Mouse (Mus musculus) adrenal gland, postnatal 36 days (tissue): ENCODE data around the gene Apbb2. TPM values are rescaled to one million over a fixed set of nuclear protein-coding genes. Genes with fewer than 3 reads are reported as not detected.

Source experiments
- DNase-seq, 2 experiments: peaks; one replicate each; pipeline ENCODE4 v3.0.0; 2021; ENCODE audit warnings: mixed read lengths in 1 of 2
- total RNA-seq, 2 experiments: library from RNA; stranded (reverse); gene quantifications; 2 replicates each; pipeline ENCODE4 v1.2.3; 2021

The Apbb2 gene
- total RNA-seq, 2 experiments from 2014 or later = 69.0 to 71.7 TPM

DNA sequence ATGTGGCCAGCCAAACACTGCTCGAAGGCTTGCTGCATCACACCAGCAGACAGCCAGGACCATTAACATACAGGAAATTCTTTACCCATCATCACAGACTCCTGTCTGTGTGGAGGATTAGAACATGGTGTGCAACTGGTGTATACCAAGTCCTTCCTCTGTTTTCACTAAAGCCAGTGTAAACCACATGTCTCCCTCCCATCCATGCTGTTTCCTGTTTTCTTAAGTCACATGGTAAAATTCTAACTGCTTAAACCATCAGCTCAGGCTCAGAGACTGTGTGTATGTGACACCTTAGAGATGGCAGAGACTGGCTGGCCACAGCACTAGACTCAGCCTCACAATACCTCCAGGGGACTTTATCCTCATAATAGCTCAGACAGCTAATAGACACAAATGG, 236.5 kb downstream of the Apbb2 start:
- DNase-seq = no peak

DNA sequence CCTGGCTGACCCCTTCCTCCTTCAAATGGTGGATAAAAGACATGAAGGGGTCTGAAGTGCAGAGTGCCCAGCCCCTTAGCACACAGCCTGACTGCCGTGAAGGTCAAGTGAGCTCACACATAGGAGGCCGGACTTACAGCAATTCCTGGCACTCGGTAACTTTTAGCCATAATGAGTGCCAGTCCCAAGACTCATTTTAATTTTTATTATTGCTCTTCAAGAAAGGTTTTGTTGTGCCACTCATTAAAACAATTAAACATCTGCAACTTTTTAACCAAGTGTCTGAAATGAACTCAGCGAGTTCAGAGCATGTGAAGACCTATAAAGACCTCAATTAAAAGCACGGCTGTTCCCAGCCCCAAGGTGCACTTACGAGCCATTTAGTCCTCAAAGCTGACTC, 239.6 kb downstream of the Apbb2 start:
- DNase-seq = no peak

DNA sequence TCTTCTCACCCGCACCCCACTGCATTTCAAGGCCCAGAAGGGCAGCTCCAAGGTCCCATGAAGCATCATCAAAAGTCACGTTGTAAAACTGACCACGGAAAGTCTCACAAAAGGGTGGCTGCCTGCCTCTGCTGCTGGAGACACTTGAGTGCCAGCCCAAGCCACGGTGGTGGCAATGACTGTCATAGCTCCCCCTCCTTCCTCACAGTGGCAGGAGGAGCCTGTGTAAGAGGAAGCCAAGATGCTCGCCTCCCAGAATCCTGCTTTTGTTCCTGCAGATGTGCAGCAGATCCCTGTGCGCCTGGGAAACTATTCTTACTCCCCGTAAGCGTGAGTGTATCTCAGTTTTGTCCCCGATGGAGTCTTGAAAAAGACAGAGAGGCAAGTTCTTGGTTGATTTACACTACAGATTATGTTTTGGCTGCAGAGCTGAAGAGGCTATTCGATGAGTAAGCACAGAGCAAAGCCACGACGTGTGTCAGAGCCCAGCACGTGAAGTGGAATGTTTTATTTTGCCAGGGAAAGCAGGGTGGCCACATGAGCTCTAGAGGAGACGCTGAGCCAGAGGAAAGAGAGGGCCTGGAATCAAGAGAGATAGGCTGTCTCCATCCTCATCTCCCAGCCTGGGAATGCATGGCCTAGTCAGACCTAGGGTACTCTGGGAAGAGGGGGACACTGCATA, 241.9 kb downstream of the Apbb2 start:
- DNase-seq = peak; percentile 58 to 68

DNA sequence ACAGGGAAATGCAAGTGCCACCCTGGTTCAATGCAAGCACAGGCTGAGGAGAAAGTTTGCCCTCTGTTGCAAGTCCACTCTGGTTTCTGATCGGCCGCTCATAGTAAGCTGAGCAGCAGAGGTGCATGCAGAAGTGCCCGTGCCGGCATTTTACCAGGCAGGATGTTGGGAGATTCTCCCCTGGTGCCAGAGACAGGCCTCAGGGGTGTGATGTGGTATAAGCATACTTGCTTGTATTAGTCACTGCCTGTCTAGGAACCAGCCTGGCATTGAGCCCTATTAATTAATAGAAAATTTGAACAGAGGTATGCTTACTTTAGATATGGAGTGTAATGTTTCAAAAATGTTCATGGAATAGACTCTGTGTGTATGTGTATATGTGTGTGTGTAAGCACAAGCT, 244.2 kb downstream of the Apbb2 start:
- no peak for DNase-seq

DNA sequence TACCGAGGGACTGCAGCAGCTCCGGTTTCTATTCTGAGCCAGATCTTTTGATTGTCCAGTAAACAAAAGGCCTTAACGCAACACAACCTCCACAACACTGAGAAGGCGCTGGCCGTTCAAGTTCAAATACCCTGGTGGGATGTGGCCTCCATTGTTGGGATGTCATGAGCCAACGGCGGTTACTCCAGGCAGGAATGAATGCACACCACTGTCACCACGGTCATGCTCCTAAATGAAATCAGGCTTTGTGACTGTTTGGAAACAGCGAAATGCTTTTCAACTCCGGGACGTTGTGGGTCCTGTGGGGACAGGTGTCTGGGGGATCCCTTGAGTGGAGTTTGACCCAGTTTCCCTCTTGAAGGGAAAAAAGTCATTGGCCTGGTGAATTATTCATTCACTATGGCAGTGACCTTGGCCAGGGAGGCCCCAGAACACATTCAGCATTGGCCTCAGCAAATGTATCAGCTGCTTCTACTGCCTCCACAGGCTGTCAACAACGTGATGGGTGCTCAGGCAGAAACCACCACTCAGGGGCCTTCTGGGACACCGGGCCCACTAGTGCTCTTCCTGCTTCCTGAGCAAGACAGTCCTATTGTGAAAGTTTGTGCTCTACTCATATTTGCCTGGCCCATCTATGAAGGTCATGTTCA, 244.9 kb downstream of the Apbb2 start:
- DNase-seq = peak; percentile 43 to 51

DNA sequence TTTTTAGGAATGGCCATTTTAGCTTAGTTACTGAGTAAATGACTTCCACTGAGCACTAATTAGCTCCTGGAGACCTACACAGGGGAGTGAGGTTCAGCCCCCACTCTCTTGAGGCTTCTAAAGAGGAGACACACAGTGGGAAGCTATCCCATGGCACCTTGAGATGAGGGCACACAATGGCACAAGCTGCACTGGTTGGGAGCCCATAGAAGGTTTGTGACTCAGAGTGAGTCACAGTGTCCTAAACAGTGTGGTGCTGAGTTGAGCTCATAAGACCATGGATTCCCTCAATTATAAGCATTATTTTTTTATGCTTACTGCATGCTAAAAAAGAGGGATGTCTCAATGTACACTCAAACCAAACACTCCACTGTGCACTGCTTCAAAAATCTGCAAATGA, 247.5 kb downstream of the Apbb2 start:
- DNase-seq = peak in 1 of 2 experiments; percentile 42

DNA sequence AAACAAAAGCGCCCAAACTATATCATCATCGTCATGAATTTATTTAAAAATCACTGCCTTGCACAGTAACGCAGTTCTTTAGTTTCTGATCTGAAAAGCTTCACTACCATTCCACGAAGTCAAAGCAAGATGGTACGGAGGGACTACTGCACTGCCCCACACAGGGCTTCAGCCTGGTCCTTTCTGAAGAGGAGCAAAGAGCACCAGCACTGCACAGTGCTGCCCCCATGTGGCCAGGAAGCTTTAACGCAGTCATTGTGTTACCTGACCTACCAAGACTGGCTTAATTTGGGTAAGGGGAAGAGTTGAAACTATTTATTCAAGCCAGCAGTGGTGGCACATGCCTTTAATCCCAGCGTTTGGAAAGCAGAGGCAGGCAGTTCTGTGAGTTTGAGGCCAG, 249.6 kb downstream of the Apbb2 start:
- DNase-seq = peak; percentile 62 to 76

DNA sequence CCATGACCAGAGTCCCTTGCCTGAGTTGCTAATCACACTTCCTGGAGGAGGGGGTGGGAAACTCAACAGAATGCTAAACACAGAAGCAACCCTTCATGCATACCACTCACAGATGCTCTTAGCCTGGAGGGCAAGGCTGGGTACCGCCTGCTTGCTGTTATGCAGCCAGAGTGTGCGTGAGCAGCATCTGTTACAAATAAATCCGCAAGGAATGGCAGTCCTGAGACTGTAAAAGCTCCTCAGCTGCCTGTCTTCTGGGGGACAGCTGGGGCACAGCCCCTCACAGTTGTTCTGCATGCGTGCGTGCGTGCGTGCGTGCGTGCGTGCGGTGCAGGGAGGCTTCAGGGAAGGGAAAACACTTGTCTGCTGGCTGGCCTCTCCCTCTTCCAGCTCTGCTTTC, 250.9 kb downstream of the Apbb2 start:
- no peak for DNase-seq

DNA sequence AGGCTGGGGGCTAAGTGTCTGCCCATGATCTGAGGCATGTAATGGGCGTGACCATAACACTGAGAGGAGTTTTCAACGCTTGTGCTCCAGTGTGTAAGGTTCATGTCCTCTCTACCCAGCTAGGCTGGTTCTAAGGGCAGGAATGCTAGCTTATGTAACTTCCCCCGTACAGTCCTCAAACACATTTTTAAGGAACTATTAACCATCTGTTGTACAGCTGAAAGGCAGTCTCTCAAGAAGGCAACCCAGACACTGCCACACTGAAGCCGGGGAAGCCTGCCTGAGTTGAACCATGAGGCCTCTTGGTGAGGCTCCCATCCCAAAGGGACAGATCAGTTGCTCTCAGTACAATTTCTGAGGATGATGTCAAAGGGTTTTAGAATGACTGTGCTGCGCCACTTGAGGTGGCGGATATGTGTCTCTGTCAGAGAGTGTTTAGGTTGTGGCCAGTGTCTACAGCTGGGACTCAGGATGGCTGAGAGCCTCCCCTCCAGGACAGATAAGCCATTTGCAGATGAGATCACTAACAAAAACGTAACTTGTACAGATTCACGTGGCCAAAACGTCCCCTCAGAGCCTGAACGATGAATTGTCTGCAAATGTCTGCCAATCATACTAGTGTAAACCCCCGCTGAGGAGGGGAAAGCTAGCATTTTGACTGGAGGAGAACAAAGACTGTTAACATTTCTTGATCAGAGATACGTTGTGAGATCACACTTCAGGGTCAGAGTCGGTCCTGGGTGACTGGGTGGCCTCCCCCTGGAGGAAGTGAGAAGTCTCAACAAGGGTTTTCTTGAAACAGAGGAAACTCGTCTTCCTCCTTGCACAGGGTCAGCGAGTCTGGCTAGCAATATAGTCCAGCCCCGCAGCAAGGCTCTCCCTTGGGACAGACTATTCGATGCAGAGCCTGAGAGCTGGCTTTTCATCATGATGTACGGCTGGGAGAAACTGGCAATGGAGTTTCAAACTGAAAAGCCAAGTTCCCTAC, 255.0 kb downstream of the Apbb2 start:
- DNase-seq = no peak

DNA sequence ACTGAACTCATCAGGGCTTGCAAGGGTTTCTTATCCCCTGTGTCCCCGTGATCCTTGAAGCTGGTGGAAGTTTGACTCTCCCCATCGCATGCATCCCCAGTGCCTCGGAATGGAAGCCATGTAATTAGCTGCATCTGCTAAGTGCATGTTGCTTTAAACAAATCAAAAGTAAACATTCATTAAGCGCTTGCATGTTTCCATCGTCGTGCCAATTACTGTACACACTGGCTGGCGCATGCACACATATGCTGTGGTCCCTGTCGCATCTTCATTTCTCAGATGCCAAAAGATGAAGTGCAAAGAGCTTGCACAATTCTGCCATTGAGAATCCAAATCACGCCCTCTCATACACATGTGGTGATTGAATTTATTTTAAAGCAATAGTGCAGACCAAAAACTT, 257.8 kb downstream of the Apbb2 start:
- DNase-seq = no peak

DNA sequence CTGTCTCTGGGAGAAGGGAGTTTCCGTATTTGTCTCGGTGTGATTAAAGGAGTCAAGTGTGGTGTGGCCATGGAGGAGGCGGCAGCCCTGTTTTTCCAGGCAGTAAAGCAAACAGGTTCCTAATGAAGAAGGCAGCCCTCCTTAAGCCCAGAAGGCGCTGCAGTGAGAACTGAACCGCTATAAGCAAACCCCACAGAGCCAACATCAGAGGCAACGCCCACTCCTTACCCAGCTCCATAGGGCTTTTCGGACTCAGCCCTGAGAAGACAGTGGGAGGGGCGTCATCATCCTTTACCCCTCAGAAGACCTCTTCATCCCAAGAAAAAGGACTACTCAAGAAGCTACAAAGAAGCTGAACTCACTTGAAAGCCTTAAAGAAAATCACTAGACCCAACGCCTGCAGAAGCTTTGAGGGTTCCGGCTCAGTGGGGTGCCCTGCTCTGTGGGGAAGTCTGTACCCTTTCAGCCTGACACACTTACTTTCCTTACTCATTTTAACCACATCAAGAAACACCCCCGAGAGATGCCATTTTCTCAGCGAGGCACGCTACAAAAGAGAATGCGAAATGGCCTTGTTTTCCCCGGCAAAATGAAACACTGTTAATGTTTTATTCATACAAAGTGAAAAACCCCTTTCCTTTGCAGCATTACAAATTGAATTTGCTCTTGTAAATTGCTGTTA, 258.7 kb downstream of the Apbb2 start:
- no peak for DNase-seq

DNA sequence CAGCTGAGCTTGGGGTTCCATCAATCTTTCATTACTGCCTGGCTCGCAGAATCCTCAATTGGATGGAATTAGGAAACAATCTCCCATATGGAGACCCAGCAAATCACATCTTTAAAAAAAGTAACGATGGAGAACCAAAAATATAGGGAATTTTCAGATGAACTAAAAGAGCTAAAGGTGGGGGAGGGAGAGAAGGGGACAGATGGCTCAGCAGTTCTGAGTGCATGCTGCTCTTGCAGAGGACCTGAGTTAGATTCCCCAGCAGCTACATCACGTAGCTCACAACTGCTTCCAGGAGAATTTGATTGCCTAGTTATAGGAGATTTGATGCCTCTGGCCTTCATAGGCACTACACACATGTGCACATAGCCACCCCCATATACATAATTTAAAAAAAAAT, 263.4 kb downstream of the Apbb2 start:
- DNase-seq = no peak

DNA sequence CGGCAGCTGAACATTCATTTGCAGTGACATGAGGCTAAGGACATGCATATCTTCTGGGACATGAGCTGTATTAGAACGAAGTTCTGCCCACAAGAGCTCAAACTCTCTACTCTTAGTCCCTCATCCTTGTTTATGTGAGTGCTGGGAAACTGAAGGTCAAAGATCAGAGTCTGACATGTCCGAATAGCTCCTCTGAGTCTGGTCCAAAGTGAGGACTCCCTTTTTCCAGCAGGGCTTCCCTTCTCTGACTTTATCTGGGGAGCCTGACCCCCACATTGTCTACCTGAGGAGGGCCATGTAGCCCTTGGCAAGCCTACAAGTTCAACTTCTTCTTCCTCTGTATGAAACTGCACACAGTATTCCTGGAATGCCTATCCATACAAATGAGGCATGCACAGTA, 264.7 kb downstream of the Apbb2 start:
- no peak for DNase-seq

DNA sequence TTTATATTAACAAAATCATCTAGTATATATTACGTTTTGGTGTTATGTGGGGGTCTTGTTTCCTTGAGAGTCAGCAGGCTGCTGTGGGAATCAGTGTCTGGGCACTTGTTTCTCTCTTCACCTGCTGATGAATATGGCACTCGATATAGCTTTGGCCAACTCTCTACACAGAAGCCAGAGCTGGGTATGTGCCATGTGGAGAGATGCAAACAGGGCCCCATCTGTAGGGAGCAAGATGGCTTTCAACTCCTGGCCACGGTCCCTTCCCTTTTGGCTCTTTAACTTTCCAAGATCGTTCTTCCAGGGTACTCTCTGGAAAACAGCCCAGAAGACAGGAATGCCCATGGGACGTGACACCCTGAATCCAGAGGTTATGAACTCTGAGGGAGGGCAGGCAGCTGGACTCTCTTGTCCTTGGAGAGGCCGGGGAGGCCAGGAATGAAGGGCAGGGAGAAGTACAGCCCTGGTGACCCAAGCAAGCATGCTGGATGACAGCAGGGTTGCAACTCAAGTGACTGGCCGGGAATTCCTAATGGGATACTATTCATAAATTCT, 266.7 kb downstream of the Apbb2 start:
- no peak for DNase-seq

DNA sequence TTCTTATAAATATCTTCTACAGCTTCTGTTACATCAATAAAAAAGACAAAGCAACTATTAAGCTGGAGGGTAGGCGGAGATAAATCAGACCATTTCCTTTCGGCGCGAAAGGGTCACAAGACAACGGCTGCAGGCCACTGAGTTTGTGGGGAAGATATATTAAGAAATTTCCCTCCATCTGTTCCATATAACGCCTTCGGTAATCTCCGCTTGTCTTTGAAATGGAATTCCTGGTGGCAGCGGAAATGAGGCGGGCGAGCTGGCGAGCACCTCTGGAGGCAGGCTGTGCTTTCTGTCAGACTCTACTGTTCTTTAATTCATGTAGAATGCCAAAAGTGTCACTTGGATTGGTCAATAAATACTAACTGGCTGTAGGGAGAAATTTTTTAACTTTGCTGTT, 267.5 kb downstream of the Apbb2 start:
- DNase-seq = no peak

DNA sequence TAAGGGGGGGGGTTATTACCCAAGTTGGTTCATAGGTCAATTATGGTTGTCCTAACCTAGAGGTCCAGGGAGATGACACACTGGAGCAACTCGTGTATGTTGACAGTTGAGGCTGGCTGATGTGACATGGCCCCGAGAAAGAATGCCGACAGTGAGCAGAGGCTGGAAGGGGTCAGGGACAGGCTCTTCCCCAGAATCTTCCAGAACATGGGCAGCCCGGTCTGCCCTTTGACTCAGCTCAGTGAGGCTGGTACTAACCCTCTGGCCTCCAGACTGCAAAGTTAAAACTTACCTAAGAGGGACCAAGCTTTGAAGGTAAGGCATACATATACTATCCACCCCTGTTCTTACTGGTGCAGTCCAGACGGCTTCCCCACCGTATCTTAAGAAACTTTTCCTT, 268.0 kb downstream of the Apbb2 start:
- no peak for DNase-seq

DNA sequence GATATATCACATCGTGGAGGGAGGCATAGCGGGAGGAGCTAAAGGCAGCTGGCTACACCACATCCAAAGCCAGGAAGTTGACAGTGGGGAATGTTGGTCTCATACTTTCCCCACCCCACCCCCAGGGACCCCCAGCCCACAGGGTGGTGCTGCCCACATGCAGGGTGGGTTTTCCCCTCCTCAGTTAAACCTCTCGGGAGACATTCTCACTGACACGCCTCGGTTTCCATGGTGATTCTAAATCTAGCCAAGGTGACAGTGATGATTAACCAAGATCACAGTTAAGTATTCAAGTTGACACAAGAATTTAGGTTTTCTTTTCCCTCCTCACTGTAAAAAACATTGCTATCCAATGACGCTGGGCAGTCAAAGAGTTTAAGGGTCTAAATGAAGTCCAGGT, 270.2 kb downstream of the Apbb2 start:
- DNase-seq = no peak

DNA sequence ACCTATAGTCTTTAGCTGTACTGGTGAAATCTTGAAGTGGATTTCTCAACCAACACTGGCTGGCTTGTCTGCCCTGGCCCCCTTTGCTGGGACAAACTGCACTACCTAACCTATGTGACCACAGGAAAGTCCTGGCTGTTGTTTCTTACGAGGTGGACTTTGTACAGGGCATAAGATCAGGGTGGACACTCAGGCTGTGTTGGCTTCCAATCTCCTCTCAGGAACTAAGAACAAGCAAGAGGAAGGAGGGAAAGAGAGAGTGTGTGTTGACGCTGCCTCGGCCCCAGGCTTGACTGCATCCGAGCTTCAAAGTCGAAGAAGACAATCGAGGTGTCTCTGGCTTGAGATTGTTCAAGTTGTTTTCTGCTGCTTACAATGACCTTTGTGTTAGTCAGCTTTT, 271.8 kb downstream of the Apbb2 start:
- no peak for DNase-seq

DNA sequence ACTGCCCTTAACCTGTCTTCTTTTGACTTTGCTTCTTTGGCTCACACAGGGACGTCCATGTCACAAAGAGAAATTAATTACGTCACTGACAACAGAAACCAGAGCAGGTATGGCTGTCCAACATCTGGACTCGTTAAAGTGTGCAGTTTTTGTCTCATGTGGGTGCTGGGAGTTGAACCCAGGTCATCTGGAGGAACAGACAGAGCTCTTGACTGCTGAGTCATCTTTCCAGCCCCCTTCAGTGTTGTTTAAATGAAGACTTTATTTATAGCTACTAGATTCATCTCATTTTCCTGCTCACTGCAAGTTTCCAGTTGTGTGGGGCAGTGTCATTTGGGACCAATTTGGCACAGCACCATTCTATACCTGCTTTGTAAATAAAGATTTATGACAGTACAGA, 273.4 kb downstream of the Apbb2 start:
- no peak for DNase-seq

DNA sequence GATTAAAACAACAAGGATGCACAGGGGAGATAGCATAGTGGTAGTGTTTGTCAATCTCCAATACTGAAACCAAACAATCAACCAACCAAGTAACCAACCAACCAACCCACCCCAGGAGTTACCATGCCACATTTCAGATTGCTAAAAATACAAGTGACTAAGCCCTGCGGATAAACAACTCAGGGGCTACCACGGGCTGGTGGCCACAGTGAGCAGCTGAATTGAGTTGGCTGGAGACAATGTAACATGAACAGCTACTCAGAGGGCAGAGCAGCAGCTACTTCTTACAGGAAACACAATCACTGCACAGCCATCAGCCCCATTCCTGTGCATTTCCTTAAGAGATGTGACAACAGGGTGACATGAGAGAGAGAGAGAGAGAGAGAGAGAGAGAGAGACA, 274.4 kb downstream of the Apbb2 start:
- DNase-seq = no peak

DNA sequence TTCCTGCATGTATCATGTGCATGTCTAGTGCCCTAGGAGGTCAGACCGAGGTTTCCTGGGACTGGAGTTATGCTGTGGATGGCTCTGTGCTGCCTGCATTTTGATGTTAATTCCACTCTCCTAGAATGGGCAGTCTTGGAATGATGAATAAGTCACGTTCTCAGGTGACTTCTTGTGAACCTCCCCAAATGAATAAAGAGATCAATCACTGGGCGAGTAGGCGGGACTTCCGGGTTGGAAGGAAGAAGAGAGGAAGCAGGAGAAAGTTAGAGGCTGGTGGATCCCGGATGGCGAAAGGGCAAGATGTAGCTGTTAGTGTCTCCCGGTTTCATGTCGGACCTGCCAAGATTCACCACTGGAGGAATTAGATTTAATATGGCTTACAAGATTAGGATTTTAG, 276.3 kb downstream of the Apbb2 start:
- DNase-seq = no peak

DNA sequence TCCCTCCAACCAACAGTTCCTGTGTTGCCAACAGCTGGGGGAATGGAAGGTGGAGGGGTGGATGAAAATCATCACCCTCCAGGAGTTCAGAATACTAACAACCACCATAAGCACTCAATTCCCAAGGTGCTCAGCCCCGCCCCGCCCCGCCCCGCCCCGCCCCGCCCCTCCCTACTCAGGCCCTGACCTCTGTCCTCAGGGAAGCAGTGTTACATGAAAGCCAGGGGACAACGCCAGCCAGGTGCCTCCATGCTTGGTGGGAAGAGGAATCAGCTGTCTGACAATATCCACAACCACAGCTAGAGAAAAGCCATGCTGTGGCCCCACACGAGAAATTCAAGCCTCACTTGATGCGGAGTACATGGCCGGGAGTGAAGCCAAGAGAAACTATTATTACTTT, 276.7 kb downstream of the Apbb2 start:
- DNase-seq = no peak
